ENCODE assay signal across 9 mouse cellular contexts in genomic region chr3:137860394-137861170, GRCm38 (mm10). TPM values are rescaled to one million over a fixed set of nuclear protein-coding genes. Genes with fewer than 3 reads are reported as not detected.
DNase-seq lines count a peak whose midpoint lies in the region; ATAC-seq and TF ChIP-seq lines count a peak whose summit lies in the region.
"Had no signal": no experiment of that assay in that cellular context is flagged by ENCODE, and none has a peak within 500 bp of the region (broad histone marks: within the 10 kb centered on the region; RNA-seq: fewer than 3 reads in every experiment).

No protein-coding gene starts in this region.

- H3K4me2 ChIP-seq in lung, postnatal 0 days (replicated peaks; ENCODE audit: low read depth, low read length): no peak overlapping the region

- no peaks in the 10 kb centered on the region for H3K9me3 ChIP-seq in heart, embryonic 10.5 days
- no peaks in the 10 kb centered on the region for H3K9me3 ChIP-seq in lung, postnatal 0 days (ENCODE audit: low read length)

- no peak for TF ChIP-seq CTCF in lung, postnatal 0 days (IDR thresholded peaks at IDR 0.05)

- no peak for ATAC-seq in lung, postnatal 0 days

- peak; percentile 93 for DNase-seq in heart, adult 11 months
- DNase-seq in heart, embryonic 10.5 days (ENCODE audit: low spot score): no peak
- DNase-seq in lung, postnatal 0 days (ENCODE audit: low spot score): peak; percentile 63
- DNase-seq in lung, postnatal 25 days (ENCODE audit: low spot score): no peak
- peak; percentile 57 for DNase-seq in heart, postnatal 4 days
- no peak for DNase-seq in B cell, adult 2 months
- no peak for DNase-seq in right cerebral cortex, adult 2 months (ENCODE audit: low spot score in 2 of 2)
- DNase-seq: cerebellum, adult 8-10 months had no signal

- no peak overlapping the region for H3K9ac ChIP-seq in lung, postnatal 0 days (replicated peaks; ENCODE audit: low read depth)

- H3K36me3 ChIP-seq in heart, embryonic 10.5 days: no peaks in the 10 kb centered on the region
- H3K36me3 ChIP-seq in lung, postnatal 0 days (ENCODE audit: insufficient read depth, low read length): no peaks in the 10 kb centered on the region

- no peaks in the 10 kb centered on the region for H3K27me3 ChIP-seq in heart, embryonic 10.5 days (ENCODE audit: insufficient read depth, poor library complexity, severe bottlenecking)
- H3K27me3 ChIP-seq in lung, postnatal 0 days (replicated peaks; ENCODE audit: insufficient read depth, low read length): no peaks in the 10 kb centered on the region

- H3K4me3 ChIP-seq in heart, embryonic 10.5 days: no peak overlapping the region
- H3K4me3 ChIP-seq in lung, postnatal 0 days (ENCODE audit: low read depth, low read length): no peak overlapping the region
- H3K4me3 ChIP-seq: heart, adult 2 months had no signal

- TF ChIP-seq EP300 in lung, postnatal 0 days (IDR thresholded peaks at IDR 0.05): no peak

- no peak overlapping the region for H3K27ac ChIP-seq in heart, embryonic 10.5 days
- no peak overlapping the region for H3K27ac ChIP-seq in lung, postnatal 0 days (ENCODE audit: low read length)
- H3K27ac ChIP-seq: heart, adult 2 months had no signal

- WGBS in heart, embryonic 10.5 days: 74% methylated on average over 8 of the region's 8 CpGs
- 41% methylated on average over 8 of the region's 8 CpGs for WGBS in lung, postnatal 0 days

- peaks cover 4% of the 10 kb centered on the region; the same call in 1 of the 2 replicates for H3K4me1 ChIP-seq in heart, embryonic 10.5 days
- H3K4me1 ChIP-seq in lung, postnatal 0 days (ENCODE audit: insufficient read depth, low read depth, low read length): no peaks in the 10 kb centered on the region; the same call in 1 of the 2 replicates

RNA-seq across cellular contexts. Expression of gene H2afz, which starts 3.7 kb away (rescaled TPM):
- 1,437 and 1,931 TPM in 2 replicates for polyA plus RNA-seq in heart, embryonic 10.5 days (2016; fragmentation: Nextera tagmentation; extraction: Ambion mirVana)
- polyA plus RNA-seq in lung, postnatal 0 days (2015; fragmentation: Nextera tagmentation; extraction: Ambion mirVana): 577 and 614 TPM in 2 replicates
- total RNA-seq in heart, postnatal 4 days (2021): 100 to 1,000 TPM; 306 to 315 TPM

RNA-seq across cellular contexts. Expression of gene Dnajb14, which starts 6.9 kb away (rescaled TPM):
- 11.1 and 12.9 TPM in 2 replicates for polyA plus RNA-seq in heart, embryonic 10.5 days (2016; fragmentation: Nextera tagmentation; extraction: Ambion mirVana)
- polyA plus RNA-seq in lung, postnatal 0 days (2015; fragmentation: Nextera tagmentation; extraction: Ambion mirVana): 10.0 and 12.4 TPM in 2 replicates
- 10 to 100 TPM; 10.6 to 11.8 TPM for total RNA-seq in heart, postnatal 4 days (2021)

RNA-seq across cellular contexts. Expression of gene Lamtor3, which starts 57.7 kb away (rescaled TPM):
- polyA plus RNA-seq in heart, embryonic 10.5 days (2016; fragmentation: Nextera tagmentation; extraction: Ambion mirVana): 99.2 and 100 TPM in 2 replicates
- polyA plus RNA-seq in lung, postnatal 0 days (2015; fragmentation: Nextera tagmentation; extraction: Ambion mirVana): 114 and 122 TPM in 2 replicates
- total RNA-seq in heart, postnatal 4 days (2021): 10 to 100 TPM; 74.1 to 79.4 TPM

Comparison
In these comparisons a context has a peak if more than half of its experiments do, and no peak if none do; other contexts are left out.
1. DNase-seq: peak in heart, adult 11 months (single experiment), lung, postnatal 0 days (single experiment) and heart, postnatal 4 days (single experiment); none in heart, embryonic 10.5 days (single experiment), lung, postnatal 25 days (single experiment), B cell, adult 2 months (0 of 2) and right cerebral cortex, adult 2 months (0 of 2).